Mouse (Mus musculus) cerebellum, adult 11 months (tissue): ENCODE measurements at regions not wholly inside any gene's neighbourhood (a gene's known extent, or its start where the extent isn't known, plus 50 kb on each side); places are given as distances from the start of the nearest gene placed in this dataset.

Experiments used
- DNase-seq: peaks from one replicate; pipeline ENCODE4 v3.0.0; 2022

- no peak for DNase-seq
Observed at GRCm38 (mm10) chr12:7816616-7817015, 160.8 kb upstream of the Apob start.

- no peak for DNase-seq
Observed at GRCm38 (mm10) chr12:7820006-7820704, 157.3 kb upstream of the Apob start.

DNA sequence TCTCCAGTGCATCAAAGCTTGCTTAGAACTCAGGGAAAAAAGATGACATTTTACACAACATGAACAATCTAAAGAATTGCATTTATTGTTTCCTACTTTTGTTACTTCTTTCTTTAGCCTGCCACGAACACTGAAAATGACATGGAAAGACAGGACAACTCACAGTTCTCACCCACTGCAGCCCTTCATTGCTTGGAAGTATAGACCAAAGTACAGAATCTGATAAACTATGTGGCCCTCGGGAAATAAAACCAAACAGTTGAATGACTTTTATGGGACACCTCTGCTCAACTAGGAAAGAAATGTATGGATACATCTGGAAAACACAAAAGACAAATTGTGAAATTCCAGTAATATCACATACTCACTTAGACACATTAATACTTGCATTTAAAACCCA lies 156.7 kb upstream of the Apob start:
- DNase-seq, result no peak

DNA sequence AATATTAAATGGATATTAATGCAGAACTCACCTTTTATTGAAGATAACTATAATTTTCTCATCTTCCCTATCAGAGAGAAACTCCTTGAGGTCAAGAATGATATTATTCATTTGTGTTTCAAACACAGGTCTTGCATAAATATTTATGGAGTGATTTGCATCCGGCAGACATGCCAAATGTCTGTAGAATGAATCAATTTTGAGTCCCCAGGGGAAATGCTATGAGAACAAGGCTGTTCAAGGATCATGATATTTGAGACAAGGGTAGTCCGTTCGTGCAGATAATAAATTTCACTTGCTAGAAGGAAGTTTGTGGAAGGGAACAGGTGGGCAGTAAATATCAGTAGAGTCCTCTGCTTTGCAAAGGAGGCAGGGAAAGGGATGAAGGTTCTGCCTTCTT lies 141.7 kb upstream of the Apob start:
- DNase-seq, result no peak

- DNase-seq, result no peak
Observed at GRCm38 (mm10) chr12:7853876-7854275, 123.6 kb upstream of the Apob start.

DNA sequence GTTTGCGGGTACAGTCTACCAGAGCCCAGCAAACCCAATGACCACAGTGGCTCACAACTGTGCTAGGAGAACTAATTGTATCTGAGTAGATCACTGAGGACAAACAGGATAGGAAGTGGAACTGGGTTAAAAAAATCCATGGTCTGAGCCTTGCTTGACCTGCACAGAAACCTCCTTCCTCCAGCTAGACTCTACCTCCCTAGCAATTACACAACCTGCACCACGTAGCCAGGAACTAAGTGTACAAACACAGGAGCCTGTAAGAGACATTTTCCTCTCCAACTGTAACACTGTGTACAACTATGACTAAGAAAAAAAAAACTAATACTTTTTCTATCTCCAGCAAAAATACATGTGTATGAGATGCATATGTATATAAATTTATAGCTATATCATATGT lies 121.8 kb upstream of the Apob start:
- no peak for DNase-seq

GRCm38 (mm10) chr12:7859533-7859932 lies 117.9 kb upstream of the Apob start:
- no peak for DNase-seq

GRCm38 (mm10) chr12:7870004-7870403 lies 107.4 kb upstream of the Apob start:
- no peak for DNase-seq

DNA sequence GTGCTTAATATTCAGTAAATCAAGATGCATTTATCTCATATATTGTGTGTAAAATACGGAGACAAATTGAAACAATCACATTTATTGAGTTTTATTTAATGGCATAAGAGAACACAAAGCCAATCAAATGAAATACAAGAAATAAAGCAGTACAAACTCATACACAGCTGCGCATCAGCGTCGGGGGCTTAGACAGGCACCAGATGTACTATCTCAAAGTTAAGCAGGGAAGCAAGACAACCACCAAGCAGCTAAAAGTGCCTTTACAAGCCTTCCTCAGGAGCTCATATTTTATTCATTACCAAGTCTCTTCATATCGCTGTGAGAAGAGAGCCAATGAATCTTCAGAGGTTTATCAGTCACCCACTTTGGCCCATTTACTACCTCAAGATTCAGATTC lies 107.0 kb upstream of the Apob start:
- no peak for DNase-seq

DNA sequence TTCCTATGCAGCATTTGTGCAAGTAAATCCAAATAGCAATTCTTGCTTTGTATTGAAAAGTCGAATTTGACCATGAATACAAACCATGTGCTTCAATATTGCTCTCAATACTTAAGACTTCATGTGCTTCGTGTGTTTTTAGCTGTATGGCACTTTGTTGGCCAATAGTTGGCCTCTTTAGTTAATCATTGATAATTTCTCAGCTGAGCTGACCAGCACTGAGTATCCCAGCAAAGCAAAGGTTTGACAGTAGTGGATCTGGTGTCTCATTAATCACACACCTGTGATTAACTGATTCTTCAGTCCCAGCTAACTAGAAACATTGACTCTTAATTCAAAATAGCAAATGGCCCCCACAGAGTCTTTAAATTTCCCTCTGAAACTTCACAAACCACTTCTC lies 102.0 kb upstream of the Apob start:
- DNase-seq, result no peak

DNA sequence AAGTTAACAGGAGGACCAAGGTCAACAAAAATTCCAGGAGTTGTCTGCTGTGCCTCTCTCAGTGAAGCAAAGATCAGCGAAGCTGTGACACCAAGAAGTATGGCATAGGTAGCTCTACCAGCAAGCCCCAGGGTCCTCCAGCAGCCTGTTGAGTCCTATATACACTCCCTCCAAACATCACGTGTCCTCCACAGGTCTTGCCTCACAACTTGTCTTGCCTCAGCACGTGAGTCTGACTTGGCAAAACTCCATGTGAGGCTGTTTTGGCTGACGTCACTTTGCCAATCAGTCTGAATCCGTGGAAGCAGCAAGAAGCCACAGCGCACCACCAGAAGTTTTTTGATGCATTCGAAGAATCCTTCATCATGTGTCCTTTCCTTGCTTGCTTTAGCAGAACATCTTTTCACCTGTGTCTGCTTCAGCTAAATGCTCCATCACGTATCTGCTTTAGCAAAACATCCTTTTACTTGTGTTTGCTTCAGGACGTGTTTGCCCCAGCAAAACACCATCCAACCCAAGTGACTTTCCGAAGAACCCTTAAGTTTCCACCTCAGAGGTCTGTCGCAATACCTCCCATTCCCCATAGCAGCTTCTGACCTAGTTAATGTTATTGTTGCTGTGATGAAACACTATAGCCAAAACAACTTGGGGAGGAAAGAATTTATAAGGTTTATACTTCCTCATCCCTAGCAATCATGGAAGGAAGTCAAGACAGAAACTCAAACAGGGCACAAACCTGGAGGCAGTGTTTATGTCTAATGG lies 101.0 kb upstream of the Apob start:
- no peak for DNase-seq

- DNase-seq, result no peak
Observed at GRCm38 (mm10) chr12:7878761-7879160, 98.7 kb upstream of the Apob start.

DNA sequence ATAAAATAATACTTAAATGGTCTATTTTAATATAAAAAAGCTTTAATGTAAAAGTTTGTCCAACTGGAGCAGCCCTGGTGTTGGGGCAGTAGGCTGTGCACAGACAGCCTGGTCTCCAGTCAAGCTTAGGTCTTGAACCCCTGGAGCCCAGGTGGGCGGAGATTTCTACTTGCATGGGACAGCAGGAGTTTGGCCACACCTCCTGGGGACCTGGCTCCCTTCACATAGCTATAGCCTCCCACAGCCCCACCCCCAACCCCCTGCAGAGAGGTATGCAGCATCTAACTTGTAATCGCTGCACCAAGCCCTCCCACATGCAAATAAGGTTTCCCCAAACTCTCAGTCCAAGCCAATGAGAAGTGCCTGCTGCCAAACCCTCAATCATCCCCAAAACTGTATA lies 81.3 kb upstream of the Apob start:
- DNase-seq, result no peak

GRCm38 (mm10) chr12:7905329-7905728 lies 72.1 kb upstream of the Apob start:
- no peak for DNase-seq

- DNase-seq, result no peak
Observed at GRCm38 (mm10) chr12:7906831-7907230, 70.6 kb upstream of the Apob start.

- no peak for DNase-seq
Observed at GRCm38 (mm10) chr12:7909746-7910360, 67.6 kb upstream of the Apob start.

- no peak for DNase-seq
Observed at GRCm38 (mm10) chr12:7910509-7910908, 66.9 kb upstream of the Apob start.

DNA sequence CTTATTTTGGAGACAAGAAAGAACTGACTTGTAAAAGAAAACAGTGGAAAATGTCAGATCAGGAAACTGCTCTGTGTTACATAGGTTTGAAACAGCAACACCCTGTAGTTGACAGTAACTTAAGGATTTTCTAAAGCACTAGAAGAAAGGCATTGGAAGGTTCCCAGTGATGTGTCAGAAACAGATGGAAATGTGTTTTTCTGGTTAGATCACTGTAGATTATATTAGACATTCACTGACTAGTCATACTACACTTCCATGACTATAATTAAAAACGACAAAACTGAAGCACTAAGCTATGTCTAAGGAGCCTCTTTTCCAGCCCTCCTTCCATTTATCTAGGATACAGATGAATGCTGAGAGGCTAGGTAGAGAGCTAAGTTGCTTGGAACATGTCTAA lies 59.1 kb upstream of the Apob start:
- no peak for DNase-seq

- DNase-seq, result no peak
Observed at GRCm38 (mm10) chr12:7918967-7919708, 58.3 kb upstream of the Apob start.

GRCm38 (mm10) chr12:7919709-7920324 lies 57.6 kb upstream of the Apob start:
- DNase-seq, result no peak

GRCm38 (mm10) chr12:7920888-7921287 lies 56.6 kb upstream of the Apob start:
- DNase-seq, result no peak
